Mouse (Mus musculus) left cerebral cortex, adult 9 months (tissue): ENCODE results near the gene Vsig10l.

Experiments used
- DNase-seq, 2 experiments: peaks; one replicate each; pipeline ENCODE4 v3.0.0; 2022; ENCODE audit warnings: low spot score in 2 of 2

The Vsig10l gene

DNA sequence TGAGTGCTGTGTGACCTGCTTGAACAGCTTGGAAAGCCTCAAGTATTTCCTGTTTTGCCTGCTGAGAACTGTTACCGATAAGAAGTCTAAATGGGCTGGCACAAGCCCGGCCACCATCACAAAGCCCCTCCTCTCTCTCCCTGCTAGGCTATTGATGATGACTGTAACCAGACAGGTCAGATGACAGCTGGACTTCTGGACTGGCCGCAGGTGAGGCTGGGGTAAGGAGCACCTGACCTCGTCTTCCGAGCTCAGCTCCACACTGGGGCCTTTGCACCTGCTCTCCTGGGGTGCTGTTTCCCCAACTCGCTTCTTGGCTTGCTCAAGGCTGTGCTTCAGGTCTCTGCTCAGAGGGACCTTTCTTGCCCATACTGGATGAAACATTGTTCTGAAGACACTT is 8.6 kb upstream of the Vsig10l start:
- no peak for DNase-seq

DNA sequence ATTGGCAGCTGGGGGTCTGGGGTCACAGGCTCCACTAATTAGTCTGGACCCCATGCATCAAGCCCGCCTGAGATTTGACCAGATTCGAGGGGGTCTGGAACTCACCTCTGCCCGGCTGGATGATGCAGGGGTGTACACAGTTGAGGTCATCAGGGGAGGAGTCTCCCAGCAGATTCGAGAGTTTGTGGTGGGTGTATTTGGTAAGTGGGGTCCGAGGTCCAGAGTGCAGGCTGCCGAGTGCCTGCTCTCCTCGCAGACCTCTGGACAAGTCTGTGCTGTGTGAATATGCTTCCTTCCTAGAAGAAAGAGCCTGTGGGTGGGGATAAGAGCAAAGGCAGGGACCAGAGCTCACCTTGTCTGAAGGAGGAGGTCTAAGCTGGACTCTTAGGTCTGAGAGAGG is 1.0 kb downstream of the Vsig10l start:
- DNase-seq, result no peak

DNA sequence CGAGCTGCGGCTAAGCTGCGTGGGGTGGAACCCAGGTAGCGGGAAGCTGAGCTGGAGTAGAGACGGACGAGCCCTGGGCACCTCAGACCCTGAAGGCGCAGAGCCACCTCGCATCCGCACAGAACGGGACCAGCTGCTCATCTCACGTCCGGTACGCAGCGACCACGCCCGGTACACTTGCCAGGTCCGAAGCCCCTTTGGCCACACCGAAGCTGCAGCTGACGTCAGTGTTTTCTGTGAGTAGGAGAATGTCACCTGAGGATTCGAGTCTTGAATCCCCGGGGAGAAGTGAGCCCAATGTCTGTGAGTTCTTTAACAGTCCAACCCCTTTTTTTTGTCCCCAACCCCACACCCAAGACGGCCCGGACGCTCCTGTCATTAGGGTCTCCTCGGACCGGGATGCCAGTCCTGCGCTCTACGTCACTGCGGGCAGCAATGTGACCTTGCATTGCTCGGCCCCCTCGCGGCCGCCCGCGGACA is 2.0 kb downstream of the Vsig10l start:
- DNase-seq, result no peak

DNA sequence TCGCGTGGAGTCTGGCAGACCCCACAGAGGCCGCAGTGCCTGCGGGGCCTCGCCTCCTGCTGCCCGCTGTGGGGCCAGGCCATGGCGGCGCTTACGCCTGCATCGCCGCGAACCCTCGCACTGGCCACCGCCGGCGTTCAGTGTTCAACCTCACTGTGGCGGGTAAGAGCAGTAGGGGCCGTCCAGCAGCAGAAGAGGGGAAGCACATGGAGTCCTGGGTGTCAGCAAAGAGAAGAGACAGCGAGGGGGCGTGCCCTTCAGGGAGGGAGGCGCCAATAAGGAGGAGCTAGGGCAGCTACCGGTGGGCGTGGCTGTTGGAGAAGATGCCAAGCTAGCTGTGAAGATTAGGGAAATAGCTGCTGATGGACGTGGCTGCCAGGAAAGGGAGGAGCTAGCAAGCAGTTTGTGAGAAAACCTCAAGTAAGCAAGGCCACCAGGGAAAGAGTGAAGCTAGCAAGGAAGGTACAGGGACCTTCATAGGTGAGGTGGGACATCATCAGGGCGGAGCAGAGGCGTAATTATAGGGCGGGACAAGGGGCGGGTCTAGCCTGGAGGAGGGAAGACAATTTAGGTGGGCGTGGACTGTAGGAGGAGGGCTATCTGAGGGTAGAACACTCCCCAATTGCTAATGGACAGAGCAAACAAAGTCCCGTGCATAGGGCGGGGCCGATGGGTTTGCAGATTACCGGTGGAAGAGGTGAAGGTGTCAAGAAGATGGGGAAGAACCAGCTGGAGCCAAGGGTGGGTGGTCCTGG is 2.6 kb downstream of the Vsig10l start:
- peak; percentile 63 to 82 for DNase-seq

DNA sequence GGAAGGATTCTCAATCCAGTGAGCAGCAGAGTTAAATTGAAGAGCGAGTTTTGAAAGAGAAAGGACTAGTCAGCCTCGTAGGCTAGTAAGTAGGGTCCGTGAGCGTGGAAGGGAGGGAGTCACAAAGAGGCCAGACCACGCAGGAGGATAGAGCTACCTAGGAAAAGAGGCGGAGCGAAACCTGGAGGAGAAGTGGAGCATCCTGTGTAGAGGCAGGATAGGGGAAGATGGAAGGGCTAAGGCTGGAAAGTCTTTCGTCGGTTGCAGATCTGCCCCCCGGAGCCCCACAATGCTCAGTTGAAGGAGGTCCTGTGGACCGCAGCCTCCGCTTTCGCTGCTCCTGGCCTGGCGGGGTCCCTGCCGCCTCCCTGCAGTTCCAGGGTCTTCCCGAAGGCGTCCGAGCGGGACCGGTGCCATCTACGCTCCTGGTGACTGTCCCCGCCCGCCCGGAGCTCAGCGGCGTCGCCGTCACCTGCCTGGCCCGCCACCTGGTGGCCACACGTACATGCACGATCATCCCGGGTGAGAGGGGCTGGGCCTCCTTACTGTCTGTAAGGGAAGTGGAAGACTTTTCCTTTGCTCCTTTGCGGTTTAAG is 3.2 kb downstream of the Vsig10l start:
- DNase-seq, result peak in 1 of 2 experiments; percentile 69

DNA sequence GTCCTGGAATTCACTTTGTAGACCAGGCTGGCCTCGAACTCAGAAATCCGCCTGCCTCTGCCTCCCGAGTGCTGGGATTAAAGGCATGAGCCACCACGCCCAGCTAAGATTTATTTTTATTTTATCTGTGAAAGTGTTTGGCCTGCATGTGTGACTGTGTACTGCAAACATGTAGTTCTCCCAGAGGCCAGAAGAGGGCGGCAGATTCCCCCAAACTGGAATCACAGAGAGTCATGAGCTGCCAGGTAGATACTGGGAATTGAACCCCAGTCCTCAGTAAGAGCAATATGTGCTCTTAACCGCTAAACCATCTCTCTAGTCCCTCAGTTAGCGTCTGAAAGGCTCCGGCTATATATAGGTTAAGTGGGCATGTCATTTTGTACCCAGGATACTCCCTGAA is 7.4 kb downstream of the Vsig10l start:
- DNase-seq, result peak in 1 of 2 experiments; percentile 43

DNA sequence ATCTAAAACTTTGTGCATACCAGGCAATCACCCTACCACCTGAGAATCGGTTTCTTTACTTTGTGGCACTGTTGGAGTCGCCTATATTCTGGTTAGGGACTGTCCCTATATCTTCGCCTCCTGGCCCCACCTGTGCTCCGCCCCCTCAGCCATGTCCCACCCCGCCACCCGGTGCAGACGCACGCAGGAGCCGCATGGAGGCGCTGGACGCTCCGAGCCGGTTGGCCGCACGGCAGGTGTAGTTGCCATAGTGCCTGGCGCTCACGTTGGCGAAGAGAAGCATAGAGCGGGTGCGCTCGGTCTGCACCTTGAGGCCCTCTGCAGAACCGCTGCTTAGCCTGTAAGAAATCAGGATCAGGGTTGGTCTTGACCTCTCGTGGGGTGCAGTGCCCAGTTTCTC is 12.8 kb downstream of the Vsig10l start:
- no peak for DNase-seq

DNA sequence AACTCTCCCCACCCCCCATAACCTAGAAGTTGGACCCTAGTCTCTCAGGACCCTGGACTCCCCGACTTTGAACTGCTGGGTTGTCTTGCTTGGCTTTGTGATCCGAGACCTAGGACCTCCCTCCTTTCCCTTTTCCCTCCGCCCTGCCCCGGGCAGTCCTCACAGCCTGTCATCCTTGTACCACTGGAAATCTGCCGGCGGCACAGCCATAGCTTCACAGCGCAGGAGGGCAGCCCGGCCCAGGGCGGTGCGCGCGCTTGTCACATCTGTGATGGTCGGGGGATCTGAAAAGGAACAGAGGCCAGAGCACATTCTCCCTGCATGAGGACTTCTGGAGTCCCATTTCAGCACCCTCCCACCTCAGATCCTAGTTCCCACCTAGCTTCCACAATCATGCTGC is 13.4 kb downstream of the Vsig10l start:
- DNase-seq, result no peak

DNA sequence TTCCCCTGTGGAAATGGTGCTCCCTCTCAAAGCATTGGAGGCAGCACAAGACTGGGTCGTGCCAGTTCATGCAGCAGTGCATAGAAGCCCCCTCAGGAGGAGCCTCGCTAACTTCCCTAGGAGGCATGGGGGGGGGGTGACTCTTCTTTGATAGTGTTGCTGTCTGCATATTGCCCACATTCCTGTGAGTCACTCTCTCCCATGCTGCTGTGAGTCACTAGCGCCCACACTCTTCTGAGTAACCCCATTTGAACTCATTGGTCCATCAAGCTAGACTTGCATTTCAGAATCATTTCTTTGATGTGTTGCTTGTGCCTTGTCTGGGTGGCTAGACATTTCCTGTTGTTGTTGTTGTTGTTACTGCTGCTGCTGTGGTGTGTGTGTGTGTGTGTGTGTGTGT is 18.2 kb downstream of the Vsig10l start:
- peak; percentile 74 to 77 for DNase-seq

DNA sequence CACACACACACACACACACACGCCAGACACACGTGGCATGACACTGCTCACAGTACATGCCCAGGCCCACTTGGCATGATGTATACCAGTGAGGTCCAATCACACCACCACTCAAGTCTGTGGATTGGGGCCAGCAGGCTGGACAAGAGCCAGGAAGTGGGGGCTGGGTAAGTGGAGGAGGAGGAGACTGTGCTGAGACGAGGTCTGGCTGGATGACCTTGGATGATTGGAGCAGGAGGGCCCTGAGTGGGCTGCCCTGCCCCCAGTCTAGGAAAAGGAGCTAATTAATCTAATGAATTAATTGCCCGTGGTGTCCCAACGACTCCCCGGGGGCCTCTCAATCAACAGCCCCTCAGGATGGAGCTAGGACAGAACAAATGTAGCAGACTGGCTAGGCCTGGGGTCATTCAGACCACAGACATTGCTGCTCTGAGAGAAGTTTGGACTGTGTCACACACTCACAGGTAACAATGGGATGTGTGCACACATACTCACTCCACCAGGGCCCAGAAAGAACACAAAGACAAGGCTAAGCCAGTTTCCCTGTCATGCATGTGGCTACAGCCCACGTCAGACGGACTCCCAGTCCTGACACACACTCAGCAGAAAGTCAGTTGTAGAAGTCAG is 19.3 kb downstream of the Vsig10l start:
- DNase-seq, result no peak

DNA sequence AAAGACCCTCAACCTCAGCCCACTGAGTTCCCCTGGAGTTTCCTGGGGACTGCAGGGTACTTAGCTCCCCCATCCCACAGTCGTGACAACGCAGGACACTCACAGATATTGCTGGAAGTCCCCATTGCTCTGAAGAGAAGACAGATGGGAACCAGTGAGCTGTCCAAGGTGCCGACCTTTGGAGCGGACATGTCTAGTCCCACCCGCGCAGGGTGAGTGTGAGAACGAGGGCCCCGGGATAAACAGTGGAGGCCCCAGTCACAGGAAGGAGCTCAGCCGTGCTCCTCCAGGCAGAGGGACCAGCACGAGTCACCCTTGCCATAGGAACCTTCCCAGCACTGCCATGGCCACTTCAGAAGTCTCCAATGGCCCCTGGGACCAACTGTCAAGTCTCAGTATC is 20.3 kb downstream of the Vsig10l start:
- no peak for DNase-seq

DNA sequence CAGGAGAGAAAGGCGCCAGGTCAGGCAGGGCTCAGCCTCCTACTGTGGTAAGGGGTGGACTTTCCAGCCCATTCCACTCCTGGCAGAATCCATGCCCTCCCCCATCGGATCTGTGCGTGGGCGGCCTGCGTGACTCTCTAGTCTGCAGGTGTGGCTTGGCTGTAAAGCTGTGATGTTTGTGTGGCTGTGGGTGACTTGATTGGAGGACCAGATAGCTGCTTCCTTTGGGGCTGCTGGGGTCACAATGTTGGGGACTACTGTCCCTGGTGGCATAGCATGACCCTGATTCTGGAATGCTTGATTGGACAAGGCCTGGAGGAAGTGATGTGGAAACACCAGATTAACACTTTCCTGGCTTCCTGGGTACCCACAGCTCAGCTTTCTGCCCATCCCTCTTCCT is 25.7 kb downstream of the Vsig10l start:
- DNase-seq, result peak in 1 of 2 experiments; percentile 46

DNA sequence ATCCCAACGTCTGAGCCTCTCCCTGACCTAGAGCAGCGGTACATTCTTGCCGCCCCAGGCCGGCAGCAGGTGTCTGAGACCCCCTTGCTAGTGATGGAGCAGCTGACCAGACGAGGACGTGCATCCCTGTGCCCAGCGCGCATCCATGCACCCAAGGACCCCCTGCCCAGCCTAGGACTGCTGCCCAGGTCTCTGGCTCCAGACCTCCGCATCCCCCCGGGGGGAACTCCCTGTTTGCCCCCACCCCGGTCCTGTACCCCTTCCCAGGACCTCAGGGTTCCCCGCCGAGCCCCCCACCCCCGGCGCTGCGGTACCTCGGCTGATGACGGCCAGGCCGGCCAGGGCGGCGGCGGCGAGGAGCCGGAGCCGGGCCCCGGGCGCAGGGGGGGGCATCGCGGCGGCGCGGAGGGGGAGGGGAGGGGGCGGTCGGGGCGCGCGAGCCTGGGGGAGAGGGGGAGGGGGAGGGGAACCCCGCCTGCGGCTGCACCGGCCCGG is 26.7 kb downstream of the Vsig10l start, which contains the start of gene Iglon5:
TSS of gene Iglon5 (minus strand) at position 445 of the 495 bp plus-strand sequence.
- no peak for DNase-seq

DNA sequence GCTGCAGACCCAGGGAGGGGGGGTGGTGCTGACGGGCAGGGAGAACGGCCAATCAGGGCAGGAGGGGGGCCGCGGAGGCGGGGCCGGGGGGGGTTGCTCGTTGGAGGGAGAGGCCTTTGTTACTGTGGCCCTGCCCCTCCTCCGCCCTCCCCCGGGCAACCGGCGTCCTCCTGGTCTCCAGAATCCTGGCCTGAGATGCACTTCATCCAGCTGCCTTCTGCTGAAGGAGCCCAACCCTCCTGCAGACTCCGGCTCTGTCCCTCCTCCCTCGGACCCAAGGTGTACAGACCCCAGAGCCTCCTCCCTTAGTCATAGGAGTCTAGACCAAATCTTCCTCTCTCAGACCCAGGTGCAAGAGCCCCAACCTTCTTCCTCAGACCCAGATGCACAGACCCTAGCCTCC is 27.2 kb downstream of the Vsig10l start:
- peak in 1 of 2 experiments; percentile 71 for DNase-seq

DNA sequence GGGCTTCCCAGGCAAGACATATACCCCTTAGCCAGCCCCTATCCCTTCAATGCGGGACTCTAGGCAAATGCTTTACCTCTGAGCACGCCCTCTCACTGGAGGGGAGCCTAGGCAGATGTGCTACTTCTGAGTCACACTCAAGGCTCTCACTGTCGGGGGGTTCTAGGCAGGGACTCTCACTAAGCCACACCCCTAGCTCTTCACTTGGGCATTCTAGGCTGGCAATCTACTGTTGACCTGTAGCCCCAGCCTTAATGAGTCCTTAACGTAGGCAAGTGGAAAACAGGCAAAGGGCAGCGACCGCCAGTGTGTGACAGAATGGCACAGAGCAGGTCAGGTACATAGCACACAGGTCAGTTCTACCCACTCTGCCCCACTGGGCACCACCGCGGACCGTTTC is 27.9 kb downstream of the Vsig10l start:
- DNase-seq, result no peak

DNA sequence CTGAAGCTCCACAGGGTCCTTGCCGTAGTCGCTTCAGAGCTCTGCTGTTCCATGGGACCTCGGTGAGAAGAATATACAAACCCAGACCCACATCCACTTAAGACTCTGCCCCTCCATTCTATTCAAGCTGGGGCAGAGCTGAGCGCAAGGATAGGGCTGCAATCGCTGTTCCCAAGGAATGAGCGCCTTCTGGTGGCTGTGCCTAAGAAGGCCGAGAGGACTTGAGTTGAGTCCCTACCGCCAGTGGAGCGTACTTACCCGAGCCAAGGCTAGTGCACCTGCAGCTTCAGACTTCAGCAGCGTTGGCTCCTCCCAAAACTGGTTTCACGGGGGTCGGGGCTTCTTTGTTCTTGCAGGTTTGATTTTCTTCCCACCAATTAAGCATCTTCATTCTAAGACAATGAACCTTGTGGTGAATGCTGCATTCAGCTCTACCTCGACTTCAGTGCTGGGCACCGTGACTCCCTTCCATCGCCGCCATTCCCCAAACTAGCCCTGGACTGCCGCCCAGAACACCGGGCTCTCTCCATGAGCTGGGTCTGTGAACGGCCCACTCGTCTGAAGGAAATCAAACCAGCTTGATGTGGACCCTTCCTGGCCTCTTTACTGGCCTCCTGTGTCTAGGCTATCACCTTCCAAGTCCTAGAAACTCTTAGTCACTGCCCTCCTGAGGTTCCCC is 32.5 kb downstream of the Vsig10l start:
- peak in 1 of 2 experiments; percentile 74 for DNase-seq

DNA sequence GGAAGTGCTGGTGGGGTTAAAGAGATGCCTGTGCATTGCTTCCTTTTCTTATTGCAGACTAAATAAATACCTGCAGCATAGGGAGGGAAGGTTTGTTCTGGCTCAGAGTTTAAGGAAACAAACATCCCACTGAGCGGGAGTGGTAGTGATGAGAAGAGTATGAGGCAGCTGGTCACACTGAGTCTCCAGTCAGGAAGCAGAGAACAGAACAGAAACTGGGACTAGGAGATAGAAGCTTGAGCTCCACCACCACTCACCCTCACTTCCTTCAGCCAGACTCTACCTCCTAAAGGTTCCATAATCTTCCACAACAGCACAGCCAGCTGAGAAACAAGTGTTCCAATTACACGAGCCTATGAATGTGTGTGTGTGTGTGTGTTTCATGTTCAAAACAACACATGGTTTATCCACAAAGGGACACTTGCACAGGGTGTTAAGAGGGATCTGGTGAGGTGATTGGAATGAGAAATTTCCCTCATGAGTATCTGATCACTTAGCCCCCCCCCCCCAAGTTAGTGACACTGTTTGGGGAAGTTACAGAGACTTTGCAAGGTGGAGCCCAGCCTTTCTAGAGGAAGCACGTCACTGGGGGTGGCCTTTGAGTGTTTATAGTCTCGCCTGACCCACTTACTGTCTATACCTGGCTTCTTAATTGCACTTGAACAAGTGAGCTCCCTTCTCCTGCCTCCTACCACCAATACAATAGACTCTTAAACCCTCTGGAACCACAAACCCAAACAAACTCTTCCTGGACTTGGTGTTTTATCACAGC is 48.9 kb downstream of the Vsig10l start:
- DNase-seq, result no peak

DNA sequence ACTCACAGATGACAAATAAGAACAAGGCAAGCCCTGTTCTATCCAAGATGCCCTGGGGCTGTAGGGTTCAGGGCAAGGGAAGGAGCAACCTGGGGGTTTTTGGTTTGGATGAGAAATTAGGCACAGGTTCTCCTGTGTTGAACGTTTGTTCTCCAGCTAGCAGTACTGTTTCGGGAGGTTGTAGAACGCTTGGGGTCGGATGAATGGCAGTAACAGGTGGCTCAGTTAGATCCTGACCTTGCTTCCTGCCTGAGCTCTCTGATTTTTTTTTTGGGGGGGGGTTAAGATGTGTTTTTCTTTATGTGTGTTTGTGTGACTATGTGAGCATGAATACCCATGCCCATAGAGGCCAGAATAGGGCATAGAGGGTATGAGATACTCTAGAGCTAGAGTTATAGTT is 49.6 kb downstream of the Vsig10l start:
- no peak for DNase-seq

DNA sequence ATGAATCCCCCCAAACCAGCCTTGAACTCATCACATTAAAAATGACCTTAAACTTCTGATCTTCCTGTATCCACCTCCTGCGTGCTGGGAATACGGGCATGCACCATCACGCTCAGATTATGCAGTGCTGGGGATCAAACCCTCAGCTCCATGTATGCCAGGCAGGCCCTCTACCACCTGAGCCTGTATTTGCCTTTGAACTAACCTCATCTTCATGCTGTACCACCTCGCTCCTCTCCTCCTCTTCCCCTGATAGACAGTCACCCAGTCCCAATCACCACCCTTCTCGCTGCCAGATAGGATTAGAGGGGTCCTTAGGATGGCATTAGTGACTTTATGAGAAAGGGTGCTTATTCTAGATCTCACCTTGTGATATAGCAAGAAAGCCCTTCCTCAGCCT is 52.1 kb downstream of the Vsig10l start:
- no peak for DNase-seq

DNA sequence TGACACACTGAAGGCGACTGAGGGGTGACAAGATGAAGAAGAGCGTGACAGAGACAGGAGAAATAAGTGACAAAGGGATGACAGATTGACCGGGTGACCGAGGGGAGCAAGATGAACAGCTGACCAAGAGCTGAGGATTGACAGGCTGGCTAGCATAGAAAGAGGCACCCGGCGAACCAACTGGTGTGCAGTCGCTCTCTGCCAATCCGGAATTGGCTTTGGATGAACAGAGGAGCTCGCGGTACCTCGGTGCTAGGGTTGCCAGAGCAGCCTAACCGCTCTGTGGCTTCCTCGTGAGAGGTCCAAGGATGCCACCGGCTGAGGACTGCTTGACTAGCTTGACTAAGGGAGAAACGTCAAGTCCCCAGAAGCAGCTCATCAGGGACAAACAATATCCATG is 55.4 kb downstream of the Vsig10l start:
- no peak for DNase-seq
